Mouse (Mus musculus) intestine, embryonic 16.5 days (tissue): Measurements from ENCODE around the gene Dlg2. TPM values are rescaled to one million over a fixed set of nuclear protein-coding genes. Genes with fewer than 3 reads are reported as not detected.

Experiments used
- ATAC-seq: fragments of 200-750 bp; cut with Nextera tagmentation; 2 replicates; pipeline ENCODE4 v1.8.0; 2017; ENCODE audit warnings: moderate TSS enrichment, moderate library complexity
- H3K27ac ChIP-seq: fragments of 300-500 bp; sonication (generic); 2 replicates; pipeline ENCODE4 v1.5.1; 2014; ENCODE audit warnings: mild to moderate bottlenecking, low read length
- H3K27me3 ChIP-seq: fragments of 300-500 bp; sonication (generic); replicated peaks from 2 replicates; pipeline ENCODE4 v1.6.1; 2014; ENCODE audit warnings: low read length, control low read depth, mixed read lengths; ENCODE audit not compliant: control insufficient read depth, insufficient read depth
- H3K36me3 ChIP-seq: fragments of 300-500 bp; sonication (generic); 2 replicates; pipeline ENCODE4 v1.6.1; 2014; ENCODE audit warnings: low read length, control low read depth; ENCODE audit not compliant: control insufficient read depth, insufficient read depth
- H3K4me1 ChIP-seq: fragments of 300-500 bp; sonication (generic); 2 replicates; pipeline ENCODE4 v1.6.1; 2014; ENCODE audit warnings: low read length, control low read depth, mixed read lengths; ENCODE audit not compliant: control insufficient read depth, insufficient read depth
- H3K4me2 ChIP-seq: fragments of 300-500 bp; sonication (generic); 2 replicates; pipeline ENCODE4 v1.6.1; 2014; ENCODE audit warnings: low read depth, low read length, control low read depth
- H3K4me3 ChIP-seq: fragments of 300-500 bp; sonication (generic); 2 replicates; pipeline ENCODE4 v1.5.1; 2014; ENCODE audit warnings: mild to moderate bottlenecking, low read length
- H3K9ac ChIP-seq: fragments of 300-500 bp; sonication (generic); 2 replicates; pipeline ENCODE4 v1.6.1; 2014; ENCODE audit warnings: low read depth, low read length
- H3K9me3 ChIP-seq: fragments of 300-500 bp; sonication (generic); 2 replicates; pipeline ENCODE4 v1.6.1; 2016; ENCODE audit warnings: low read length, control low read depth; ENCODE audit not compliant: control insufficient read depth
- WGBS: fragments of 180-500 bp; shearing (Covaris S2); extraction: QIAGEN DNeasy Blood & Tissue Kit; methylation state at CpG from one replicate; pipeline ENCODE4 v1.1.7; 2014; 5-methylcytosine and 5-hydroxymethylcytosine counted together
- polyA plus RNA-seq: library from polyadenylated mRNA; unstranded; fragments of >200 nt; fragmentation: Nextera tagmentation; extraction: Ambion mirVana; gene quantifications from 2 replicates; pipeline ENCODE4 v1.2.1, GENCODE M21; 2015

Dlg2 gene
- polyA plus RNA-seq, 1 experiment from 2014 or later = 3.9 TPM

- Histone ChIP-seq H3K4me3 (no peak overlapping the region), H3K4me2 (no peak overlapping the region), H3K4me1 (no peaks in the 10 kb centered on the region), H3K36me3 (no peaks in the 10 kb centered on the region), H3K27me3 (no peaks in the 10 kb centered on the region), H3K27ac (no peak overlapping the region), H3K9me3 (no peaks in the 10 kb centered on the region), H3K9ac (no peak overlapping the region)
- ATAC-seq = no peak
- WGBS = 74% methylated on average over 3 of the region's 3 CpGs
These were observed 990.6 kb downstream of the Dlg2 start for GRCm38 (mm10) chr7:91467061-91467460.

GRCm38 (mm10) chr7:91479145-91479544 lies 1002.7 kb downstream of the Dlg2 start:
- Histone ChIP-seq H3K9ac (no peak overlapping the region), H3K27me3 (no peaks in the 10 kb centered on the region), H3K9me3 (no peaks in the 10 kb centered on the region), H3K27ac (no peak overlapping the region), H3K4me1 (no peaks in the 10 kb centered on the region), H3K36me3 (no peaks in the 10 kb centered on the region), H3K4me3 (no peak overlapping the region), H3K4me2 (no peak overlapping the region)
- ATAC-seq = no peak
- 63% methylated on average over 3 of the region's 3 CpGs for WGBS

GRCm38 (mm10) chr7:91481574-91482197 lies 1005.2 kb downstream of the Dlg2 start:
- no peak overlapping the region for H3K27ac ChIP-seq
- no peak overlapping the region for H3K4me2 ChIP-seq
- no peaks in the 10 kb centered on the region for H3K4me1 ChIP-seq
- WGBS = 82% methylated on average over 1 of the region's 1 CpGs
- H3K36me3 ChIP-seq = no peaks in the 10 kb centered on the region
- H3K4me3 ChIP-seq = no peak overlapping the region
- H3K27me3 ChIP-seq = no peaks in the 10 kb centered on the region
- no peak for ATAC-seq
- no peaks in the 10 kb centered on the region for H3K9me3 ChIP-seq
- no peak overlapping the region for H3K9ac ChIP-seq

- Histone ChIP-seq H3K27me3 (no peaks in the 10 kb centered on the region), H3K9me3 (no peaks in the 10 kb centered on the region), H3K4me2 (no peak overlapping the region), H3K36me3 (no peaks in the 10 kb centered on the region), H3K4me3 (no peak overlapping the region), H3K9ac (no peak overlapping the region), H3K4me1 (no peaks in the 10 kb centered on the region), H3K27ac (no peak overlapping the region)
- ATAC-seq = no peak
- 80% methylated on average over 3 of the region's 3 CpGs for WGBS
These were observed 1016.8 kb downstream of the Dlg2 start for GRCm38 (mm10) chr7:91493234-91493633.

GRCm38 (mm10) chr7:91495526-91495925 lies 1019.1 kb downstream of the Dlg2 start:
- no peaks in the 10 kb centered on the region for H3K9me3 ChIP-seq
- no peaks in the 10 kb centered on the region for H3K27me3 ChIP-seq
- H3K4me1 ChIP-seq = no peaks in the 10 kb centered on the region
- no peak overlapping the region for H3K4me2 ChIP-seq
- no peak overlapping the region for H3K4me3 ChIP-seq
- H3K27ac ChIP-seq = no peak overlapping the region
- WGBS = 64% methylated on average over 5 of the region's 5 CpGs
- ATAC-seq = no peak
- no peak overlapping the region for H3K9ac ChIP-seq
- H3K36me3 ChIP-seq = no peaks in the 10 kb centered on the region

- no peak for ATAC-seq
- Histone ChIP-seq H3K27me3 (no peaks in the 10 kb centered on the region), H3K36me3 (no peaks in the 10 kb centered on the region), H3K4me3 (no peak overlapping the region), H3K9me3 (no peaks in the 10 kb centered on the region), H3K27ac (no peak overlapping the region), H3K4me2 (no peak overlapping the region), H3K4me1 (no peaks in the 10 kb centered on the region), H3K9ac (no peak overlapping the region)
- WGBS = 78% methylated on average over 1 of the region's 1 CpGs
These were observed 1034.6 kb downstream of the Dlg2 start for GRCm38 (mm10) chr7:91511119-91511518.

- whole genome bisulfite sequencing = 56% methylated on average over 3 of the region's 3 CpGs
- Histone ChIP-seq H3K27me3 (no peaks in the 10 kb centered on the region), H3K9ac (no peak overlapping the region), H3K4me3 (no peak overlapping the region), H3K9me3 (no peaks in the 10 kb centered on the region), H3K27ac (no peak overlapping the region), H3K4me2 (no peak overlapping the region), H3K4me1 (no peaks in the 10 kb centered on the region), H3K36me3 (no peaks in the 10 kb centered on the region)
- no peak for ATAC-seq
These were observed 1038.0 kb downstream of the Dlg2 start for GRCm38 (mm10) chr7:91514445-91514844.

- H3K4me2 ChIP-seq = no peak overlapping the region
- WGBS = 74% methylated on average over 3 of the region's 3 CpGs
- H3K36me3 ChIP-seq = no peaks in the 10 kb centered on the region
- no peaks in the 10 kb centered on the region for H3K4me1 ChIP-seq
- no peaks in the 10 kb centered on the region for H3K9me3 ChIP-seq
- H3K27me3 ChIP-seq = no peaks in the 10 kb centered on the region
- H3K9ac ChIP-seq = no peak overlapping the region
- no peak overlapping the region for H3K27ac ChIP-seq
- no peak for ATAC-seq
- no peak overlapping the region for H3K4me3 ChIP-seq
These were observed 1039.8 kb downstream of the Dlg2 start for GRCm38 (mm10) chr7:91516225-91516624.

- no peak for ATAC-seq
- Histone ChIP-seq H3K9ac (no peak overlapping the region), H3K4me3 (no peak overlapping the region), H3K36me3 (no peaks in the 10 kb centered on the region), H3K27me3 (no peaks in the 10 kb centered on the region), H3K4me2 (no peak overlapping the region), H3K4me1 (no peaks in the 10 kb centered on the region), H3K27ac (no peak overlapping the region), H3K9me3 (no peaks in the 10 kb centered on the region)
- WGBS = 75% methylated on average over 1 of the region's 1 CpGs
These were observed 1049.4 kb downstream of the Dlg2 start for GRCm38 (mm10) chr7:91525859-91526258.
